Mouse (Mus musculus) adipocyte (in vitro differentiated cells): ENCODE data around the gene Capzb.

Source experiments
- DNase-seq: peaks from one replicate; pipeline ENCODE4 v3.0.0-alpha.2; 2016; ENCODE audit warnings: low spot score

The Capzb gene

DNA sequence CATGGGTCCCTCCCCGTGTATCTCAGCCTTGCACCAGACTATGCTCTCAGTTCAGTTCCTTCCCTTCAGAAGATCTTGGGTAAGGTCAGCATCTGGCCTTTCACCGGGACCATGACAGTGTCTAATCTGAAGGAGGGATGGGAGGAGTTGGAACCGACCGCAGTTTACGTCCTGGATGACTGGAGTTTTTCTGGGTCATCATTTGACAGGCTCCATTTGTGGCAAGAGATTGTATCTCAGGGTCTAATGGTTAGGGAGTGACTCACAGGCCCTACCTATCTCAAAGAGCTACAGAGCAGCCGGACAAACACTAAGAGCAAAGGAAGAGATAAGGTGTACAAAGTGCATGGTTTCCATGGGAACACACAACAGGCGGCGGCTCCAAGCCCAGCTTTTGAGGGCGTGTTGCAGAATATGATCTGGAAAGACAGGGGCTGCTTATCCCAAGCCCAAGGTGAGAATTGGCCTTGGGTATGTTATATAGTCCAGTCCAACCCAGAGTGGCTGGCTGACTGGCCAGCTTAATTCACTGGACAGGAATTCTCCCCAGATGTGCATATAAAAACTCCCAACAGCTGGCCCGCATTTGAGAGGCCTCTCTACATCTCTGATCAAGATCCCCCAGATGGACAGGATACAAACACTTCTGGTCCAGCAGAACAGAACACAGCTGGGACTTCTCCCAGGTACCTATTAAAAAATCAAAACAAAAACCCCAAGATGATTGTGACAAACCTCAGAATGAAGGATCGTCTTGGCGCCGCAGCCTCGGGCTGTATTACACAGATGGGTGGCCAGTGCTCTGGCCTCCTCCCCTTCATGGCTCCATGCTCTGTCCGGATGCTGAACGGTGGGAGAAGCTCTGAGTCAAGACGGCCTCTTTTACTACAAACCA lies 12.7 kb upstream of the Capzb start:
- no peak for DNase-seq

DNA sequence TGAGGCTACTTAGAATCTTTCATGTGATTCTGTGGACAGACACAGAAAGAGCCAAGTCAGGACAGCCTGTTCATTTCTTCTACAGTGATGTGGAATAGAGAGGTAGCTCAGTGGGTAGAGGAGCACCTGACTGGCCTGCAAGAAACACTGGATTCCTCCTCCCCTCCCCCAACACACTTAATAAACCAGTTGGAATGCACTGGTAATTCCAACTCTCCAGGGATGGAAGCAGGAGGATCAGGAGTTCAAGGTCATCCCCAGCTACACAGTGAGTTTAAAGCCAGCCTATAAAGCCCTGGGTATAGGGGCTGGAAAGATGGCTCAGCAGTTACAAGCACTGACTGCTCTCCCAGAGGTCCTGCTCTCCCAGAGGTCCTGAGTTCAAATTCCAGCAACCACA lies 10.2 kb upstream of the Capzb start:
- no peak for DNase-seq

DNA sequence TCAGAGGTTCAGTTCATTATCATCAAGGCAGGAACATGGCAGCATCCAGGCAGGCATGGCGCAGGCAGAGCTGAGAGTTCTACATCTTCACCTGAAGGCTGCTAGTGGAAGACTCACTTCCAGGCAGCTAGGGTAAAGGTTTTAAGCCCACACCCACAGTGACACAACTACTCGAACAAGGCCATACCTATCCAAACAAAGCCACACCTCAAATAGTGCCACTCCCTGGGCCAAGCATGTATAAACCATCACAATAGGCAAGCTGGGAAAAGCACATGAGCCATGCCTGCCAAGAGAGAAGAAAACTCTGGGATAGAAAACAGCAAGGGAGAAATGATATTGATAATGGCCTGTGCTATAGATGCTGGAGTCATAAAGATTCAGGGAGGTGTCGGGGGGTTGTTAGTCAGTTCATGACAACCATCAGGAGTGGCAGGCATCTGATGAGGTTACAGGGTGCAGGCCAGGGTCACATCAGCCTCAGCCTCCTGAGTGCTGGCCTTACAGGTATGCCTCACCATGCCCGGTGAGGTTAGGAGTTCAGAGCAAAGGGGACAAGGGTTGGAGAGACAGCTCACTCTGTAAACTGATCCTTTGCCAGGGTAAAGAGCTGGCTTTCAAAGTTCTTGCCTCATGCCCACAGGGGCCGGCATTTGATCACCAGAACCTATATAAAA lies 6.8 kb upstream of the Capzb start:
- no peak for DNase-seq

DNA sequence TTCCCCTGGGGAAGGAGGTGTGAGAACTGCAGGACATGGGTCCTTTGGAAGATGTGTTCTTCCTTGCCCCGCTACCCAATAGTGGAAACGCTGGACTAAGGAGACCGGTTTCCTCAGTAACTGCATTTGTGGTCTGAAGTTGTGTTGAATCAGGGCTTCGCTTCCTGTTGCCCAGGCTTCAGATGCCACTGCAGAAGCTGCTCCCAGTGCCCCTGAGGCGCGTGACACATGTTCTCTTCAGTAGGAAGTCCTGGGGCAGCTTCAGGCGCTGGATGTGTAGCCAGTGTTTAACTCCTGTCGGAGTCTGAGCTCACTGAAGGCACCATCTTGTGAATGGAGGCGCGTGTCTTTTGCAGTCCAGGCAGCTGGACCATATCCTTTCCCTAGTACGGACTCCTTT lies 4.8 kb upstream of the Capzb start:
- no peak for DNase-seq

DNA sequence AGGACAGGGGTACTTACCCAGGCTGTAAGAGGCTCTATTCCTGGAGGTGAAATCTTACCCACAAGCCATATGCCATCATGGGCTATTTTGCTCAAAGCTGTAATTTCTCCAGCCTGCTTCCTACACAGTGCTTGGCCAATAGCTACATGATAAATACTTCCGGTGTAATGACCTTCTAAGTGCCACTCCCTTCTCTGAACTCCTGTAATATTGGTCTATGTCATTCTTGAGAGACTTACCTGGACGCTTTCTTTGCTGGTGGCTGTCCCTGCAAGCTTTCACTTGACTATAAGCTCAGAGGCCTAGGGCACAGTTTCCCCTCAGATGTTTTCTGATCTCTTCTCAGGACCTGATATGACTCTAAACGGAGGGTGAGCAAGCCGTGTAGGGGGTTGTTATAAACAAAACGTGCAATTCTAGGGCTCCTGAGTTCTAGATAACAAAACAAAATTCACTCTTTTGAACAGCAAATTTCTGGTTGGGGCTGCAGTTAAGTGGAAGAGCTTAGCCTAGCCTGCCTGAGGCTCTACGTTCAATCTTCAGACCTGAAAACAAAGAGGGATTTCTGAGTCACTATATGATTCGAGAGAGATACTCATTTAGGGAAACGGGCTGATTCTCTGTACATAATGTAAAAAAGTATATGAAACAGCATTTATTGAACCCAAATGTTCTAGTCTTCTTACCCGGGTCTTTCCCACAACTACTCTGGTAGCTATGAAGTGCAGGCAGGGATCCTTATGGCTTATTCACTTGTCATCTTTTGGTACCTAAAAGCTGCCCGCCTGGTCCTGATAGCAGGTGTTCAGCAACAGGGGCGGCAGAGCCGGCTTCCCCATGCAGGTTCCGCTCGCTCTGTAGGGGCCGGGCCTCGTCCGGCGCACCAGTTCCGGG lies 847 bp upstream of the Capzb start:
- DNase-seq: no peak

DNA sequence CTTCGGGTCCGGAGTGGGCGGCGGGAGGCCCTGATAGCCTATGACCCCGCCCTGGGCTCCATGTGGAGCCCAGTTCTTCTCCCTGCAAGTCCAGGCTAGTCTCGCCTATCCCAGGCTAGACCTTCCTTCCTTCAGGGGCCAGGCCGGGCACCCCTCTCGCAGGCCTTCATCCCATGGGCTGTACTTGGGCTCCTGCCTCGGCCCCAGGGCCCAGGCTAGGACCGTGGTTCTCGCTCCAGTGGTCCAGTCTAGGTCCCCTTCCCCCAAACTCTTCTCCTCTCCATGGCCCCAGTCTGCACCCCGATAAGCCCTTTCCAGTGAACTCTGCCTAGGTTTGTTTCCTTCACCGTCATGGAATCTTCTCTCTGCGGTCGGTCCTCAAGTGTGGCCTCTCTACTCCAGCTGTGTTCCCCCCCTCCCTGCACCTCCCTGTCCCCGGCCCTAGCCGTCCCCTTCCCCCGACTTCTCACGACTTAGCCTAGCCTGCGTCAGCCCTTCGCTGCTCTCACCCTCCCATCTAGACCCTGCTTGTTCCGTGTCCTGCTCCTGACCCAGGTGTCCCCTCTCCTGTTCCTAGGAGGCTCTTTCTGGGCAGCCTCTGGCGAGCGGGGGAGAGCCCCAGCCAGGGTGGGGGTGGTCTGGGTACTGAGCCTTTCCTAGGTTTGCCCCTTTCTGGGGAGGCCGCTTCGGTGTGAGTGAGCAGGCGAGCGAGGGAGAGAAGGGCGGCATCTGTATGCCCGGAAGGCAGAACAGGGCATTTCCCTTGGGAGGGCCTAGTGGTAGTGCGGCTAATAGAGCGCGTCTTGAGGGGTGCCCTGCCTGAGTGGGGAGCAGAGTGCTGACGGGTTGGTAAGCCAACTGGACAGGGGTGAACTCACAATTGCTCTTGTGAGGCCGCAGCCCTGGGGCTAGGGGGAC lies 736 bp downstream of the Capzb start:
- peak; percentile 19 for DNase-seq

DNA sequence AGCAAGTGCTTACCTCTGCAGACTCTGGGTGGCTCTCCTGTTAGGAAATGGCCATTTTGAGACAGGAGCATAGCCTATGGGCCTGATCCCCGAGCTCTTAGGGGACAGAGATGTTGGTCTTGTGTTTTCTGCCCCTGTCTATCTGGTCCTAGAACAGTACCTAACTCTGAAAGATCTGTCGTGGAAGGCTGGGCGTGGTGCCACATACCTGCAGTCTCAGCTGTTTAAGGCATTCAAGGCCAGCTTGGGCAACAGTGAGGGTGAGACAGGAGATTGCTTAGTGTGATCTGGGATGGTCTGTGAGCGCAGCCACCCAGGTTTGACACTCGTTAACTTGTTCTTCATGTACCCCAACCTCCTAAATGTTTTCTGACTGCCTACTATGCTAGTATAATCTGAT lies 2.4 kb downstream of the Capzb start:
- no peak for DNase-seq

DNA sequence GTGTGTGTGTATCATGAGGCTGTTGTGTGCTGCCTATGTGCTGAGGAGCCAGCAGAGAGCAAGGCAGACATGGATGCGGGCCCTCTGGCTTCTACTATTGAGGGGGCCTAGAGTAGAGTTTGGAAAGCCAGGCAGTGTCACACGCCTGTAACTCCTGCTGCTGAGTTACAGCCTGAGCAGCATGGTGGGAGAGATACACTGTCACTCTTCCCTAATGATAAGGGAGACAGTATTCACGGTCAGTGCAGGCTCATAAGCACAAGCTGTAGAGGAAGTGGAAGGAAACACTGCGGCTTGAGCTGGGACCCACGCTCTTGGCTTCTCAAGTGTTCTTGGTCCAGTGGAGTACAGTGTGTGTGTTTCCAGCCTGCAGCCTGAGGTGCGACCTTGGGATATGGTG lies 3.8 kb downstream of the Capzb start:
- no peak for DNase-seq

DNA sequence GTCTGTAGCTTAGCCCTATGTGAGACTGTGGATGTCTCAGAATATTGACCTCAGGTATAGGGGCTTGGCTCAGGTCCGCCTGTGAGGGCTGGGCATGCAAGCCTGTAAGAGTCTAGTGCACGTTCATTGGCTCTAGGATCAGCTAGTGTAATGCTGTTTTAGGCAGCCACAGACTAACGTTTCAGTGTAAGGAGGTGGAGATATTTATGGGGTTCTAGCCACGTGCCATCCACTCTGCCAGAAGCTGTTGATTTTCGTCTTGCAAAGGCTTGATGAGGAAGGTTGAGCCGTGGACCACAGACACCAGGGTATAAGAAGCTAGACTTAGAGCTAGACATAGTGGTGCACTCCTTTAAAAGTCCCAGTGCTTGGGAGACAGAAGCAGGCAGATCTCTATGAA lies 4.2 kb downstream of the Capzb start:
- no peak for DNase-seq

DNA sequence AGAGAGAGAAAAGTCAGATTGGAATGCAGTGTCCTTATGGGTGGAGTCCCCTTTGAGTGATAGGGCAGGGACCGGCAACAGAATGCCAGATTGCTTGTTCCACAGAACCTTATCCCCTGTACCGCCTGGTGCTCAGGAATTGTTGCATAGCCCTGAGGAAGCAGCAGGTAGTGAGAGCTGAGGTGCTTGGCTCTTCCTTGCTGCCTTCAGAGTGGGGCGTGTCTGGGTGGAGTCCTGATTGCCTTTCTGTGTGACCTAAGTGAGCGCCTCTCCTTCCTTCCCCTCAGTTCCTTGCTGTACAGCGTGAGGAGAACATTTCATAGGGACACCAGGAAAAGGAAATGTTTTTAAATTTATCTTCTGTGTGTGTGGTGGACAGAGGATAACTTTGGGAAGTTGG lies 4.8 kb downstream of the Capzb start:
- no peak for DNase-seq

DNA sequence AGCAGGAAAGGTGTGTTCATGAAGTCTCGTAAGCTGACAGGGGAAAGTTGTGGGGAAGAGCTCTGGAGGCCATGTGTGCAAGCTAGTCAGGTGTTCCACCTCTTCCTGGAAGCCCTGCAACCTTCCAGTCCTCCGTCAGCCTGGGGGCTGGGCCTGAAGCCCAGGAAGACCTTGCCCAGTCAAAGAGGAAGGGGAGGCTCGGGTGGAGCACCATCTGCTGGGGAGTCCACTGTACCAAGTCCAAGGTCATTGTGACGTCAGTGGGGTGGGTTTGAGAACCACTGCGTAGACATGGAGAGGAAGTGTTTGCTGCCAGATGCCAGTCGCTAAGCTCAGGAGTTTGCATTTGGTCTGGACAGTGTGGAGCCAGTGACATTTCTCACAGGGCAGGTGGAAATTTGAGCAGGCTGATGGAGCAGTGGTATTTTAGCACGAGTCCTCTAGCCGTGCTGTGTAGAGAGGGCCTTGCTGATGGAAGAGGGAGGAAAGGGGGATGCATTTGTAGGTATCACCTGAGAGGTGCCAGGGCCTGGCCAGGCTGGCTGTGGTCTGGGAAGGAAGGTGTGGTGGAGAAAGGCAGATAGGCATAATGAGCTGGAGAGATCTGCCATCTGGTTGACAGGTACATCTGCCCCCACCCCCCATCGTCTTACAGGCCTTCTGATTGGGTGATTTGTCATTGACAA lies 5.4 kb downstream of the Capzb start:
- DNase-seq: no peak

DNA sequence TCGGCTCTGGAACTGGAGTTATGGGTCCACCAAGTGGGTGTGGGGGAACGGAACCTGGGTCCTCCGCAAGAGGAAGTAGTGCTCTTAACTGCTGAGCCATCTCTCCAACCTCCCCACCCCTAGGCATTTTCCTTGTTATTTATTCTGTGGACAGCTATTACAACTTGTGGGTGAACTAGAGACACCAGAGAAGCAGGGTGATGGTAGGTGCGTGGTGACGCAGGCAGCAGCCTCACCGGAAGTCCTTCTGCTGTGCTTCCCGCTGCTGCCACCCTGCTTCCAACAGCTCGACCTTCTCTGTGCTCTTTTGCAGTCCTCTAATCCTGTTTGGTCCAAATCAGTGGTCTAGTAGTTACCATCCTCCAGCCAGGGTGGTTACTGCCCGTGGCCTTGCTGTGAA lies 6.4 kb downstream of the Capzb start:
- DNase-seq: no peak

DNA sequence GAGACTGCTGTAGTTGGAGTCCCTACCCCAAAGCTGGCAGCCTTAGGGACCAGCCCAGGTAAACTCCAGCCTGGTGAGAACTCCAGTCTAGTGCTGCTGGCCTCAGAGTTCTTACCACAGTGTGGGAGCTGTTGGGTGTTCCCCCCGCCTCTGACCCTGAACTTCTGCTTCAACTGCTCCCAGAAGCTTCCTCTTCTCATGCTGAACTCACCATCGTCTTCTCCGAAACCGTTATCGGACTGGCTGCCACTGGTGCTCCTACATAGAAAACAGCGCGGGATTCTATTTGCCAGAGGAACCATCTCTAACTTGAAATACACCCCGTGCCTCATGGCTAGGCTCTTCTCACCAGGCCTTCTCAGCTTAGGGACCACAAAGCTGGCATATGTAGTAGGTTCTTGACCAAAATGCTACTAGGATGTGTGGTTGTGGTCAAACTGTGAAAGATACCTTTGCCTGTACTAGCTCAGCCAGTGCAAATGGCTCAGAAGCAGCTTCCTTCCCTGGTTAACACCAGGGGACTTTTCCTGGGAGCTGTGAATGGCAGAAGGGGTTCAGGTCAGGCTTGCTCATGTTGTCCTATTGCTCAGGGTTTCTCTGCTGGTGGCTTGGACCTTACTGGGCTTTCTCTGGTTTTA lies 7.1 kb downstream of the Capzb start:
- DNase-seq: no peak

DNA sequence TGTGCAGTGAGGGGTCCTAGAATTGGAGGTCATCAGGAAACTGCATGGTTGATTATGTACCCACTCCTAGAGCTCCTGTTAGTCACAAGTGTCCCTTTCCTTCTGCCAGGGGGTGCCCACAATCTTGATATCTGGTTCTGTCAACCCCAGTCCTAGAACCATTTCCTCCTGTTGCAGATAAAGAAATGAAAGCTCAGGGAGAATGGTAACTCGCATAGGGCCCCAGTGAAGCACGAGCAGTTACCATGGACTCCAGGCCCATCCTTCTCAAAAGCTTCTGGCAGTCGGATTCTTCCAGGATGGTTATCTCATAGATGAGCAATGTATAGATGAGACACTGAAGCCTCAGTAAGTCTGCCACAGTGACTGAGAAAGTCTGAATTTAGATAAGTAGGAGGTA lies 8.2 kb downstream of the Capzb start:
- DNase-seq: no peak

DNA sequence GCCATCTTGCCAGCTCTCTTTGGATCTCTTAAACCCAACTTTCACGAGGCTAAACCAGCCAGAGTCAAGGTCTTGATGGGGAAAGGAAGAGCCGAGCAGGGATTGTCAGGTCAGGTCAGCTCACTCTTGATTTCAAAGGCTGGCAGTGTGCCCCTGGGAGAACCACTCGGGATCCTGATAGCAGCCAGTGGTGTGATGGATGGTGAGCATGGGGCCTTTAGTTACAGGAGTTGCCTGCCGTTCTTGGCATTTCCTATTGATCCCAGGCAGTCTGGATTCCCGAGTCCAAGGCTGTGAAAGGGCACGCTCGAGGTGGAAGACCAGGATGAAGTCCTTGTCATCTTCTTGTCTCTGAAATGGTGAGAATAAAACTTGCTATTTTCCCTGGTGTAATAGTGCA lies 9.9 kb downstream of the Capzb start:
- no peak for DNase-seq

DNA sequence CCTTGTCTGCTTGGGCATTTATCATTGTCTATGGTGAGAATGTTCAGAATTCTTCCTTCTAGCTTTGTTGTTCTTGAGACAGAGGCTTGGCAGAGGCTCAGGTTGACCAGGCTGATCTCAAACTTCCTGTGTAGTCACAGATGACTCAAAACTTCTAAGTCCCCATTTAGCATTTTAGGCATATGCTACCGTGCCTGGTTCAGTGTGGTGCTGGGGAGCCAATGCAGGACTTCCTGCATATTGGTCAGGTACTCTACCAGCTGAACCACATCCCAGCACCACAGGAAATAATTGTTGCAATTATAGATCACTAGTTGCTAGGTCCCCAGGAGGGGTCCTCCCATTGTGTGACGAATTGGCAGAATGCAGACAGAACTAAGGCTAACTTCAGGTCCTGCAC lies 10.7 kb downstream of the Capzb start:
- DNase-seq: no peak

DNA sequence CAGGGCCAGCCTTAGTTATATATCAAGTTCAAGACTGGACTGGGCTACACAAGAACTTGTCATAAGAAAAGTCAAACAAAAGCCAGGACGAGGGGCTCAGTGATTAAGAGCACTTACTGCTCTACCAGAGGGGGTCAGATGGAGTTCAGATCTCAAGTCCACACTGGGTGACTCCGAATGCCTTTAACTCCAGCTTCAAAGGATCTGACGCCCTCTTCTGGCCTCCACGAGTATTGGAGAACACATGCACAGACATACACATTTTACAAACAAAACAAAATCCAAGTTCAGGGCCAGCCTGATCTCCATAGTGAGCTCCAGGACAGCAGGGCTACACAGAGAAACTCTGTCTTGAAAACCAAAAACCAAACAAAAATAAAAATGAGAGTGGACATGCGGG lies 13.1 kb downstream of the Capzb start:
- DNase-seq: no peak

DNA sequence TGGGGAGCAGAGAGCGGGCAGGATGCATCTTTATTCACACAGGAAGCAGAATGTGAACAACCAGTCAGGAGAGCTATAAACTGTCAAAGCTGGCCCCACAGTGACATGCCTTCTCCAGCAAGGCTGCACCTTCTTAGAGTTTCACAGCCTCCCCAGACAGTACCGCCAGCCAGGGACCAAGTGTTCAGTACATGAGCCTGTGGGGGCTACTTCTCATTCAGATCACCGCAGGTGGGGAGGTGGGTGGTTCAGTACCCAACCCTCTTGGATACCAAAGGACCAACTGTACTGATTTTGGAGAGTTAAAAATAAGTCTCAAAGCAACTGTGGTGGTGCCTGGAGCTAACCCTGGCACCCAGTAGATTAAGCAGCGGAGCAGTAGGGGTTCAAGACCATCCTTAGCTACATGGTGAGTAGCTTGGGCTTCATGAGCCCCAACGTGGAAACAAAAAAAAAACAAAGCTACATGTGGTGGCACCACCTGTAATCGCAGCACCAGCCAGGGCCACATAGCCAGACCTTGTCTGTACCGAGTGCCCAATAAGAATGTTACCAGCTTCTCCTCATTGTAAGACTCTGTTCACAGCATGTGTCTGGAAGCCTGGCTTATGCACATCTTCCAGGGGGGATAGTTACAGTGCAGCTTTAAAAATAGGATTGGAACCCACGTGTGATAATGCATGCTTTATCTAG lies 13.8 kb downstream of the Capzb start:
- DNase-seq: no peak

DNA sequence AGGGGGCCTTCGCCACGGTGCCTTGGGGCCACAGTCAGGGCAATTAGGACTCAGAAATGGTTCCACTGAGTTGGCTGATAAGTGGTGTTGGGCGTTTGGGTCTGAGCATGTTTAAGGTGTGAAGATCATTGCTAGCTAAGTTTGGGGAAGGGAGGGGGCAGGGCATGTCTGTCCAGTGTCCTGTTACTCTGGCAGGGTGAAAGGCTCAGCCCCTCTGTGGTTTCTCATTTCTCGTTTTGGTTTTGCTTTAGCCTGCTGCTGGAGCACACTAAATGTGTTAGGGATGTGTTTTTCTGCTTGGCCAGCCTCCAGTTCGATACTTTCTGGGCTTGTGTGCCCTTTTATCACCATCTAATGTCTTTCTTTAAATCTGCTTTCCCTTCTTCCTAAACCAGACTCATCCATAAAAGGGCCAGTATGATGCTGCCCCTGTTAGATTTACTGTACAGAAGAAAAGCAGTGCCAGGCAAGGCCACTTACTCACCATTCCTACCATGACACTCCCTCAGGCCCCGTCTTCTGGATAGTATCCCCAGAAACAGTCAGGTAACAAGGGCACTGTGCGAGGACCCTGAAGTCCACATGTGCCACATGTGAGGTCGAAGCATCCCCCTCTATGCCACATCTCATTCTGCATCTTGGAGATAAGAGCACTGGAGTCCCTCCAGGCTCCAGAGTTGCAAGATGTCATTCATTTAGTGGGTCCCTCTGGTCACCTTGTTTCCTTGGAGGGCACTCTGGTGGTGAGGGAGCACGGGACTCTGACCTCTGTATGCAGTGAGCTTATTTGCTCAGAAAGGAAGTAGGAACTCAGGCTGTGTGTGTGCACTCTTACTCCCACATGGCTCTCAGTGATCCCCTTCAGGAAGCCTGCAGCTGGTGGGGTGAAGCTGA lies 15.8 kb downstream of the Capzb start:
- peak; percentile 42 for DNase-seq
